Mouse (Mus musculus) granulocyte monocyte progenitor cell, adult 5-6 weeks (primary cell): Measurements from ENCODE around the gene Calhm2. TPM values are rescaled to one million over a fixed set of nuclear protein-coding genes. Genes with fewer than 3 reads are reported as not detected.
"Not testable (repeated sequence)": the region's sequence is repeated elsewhere in the genome, so short reads cannot be mapped to it uniquely, and the experiment has no call there.

Experiments
- ATAC-seq: replicated peaks from 2 replicates; pipeline ENCODE4 v1.8.0; 2016; ENCODE audit warnings: mild to moderate bottlenecking, moderate TSS enrichment, inconsistent platforms; ENCODE audit not compliant: poor library complexity, severe bottlenecking
- total RNA-seq, 2 experiments: library from RNA; stranded (forward) in 1 of 2; stranded (reverse) in 1 of 2; fragments of 200-712, 200-1000 nt in 1 of 2; fragments of >200 nt in 1 of 2; fragmentation: Nextera tagmentation in 1 of 2; gene quantifications; 2 replicates each; pipeline ENCODE4 v1.2.3; 2014 to 2017

Calhm2 gene
- total RNA-seq, 2 experiments from 2014 or later: 6.0 to 6.6 TPM

DNA sequence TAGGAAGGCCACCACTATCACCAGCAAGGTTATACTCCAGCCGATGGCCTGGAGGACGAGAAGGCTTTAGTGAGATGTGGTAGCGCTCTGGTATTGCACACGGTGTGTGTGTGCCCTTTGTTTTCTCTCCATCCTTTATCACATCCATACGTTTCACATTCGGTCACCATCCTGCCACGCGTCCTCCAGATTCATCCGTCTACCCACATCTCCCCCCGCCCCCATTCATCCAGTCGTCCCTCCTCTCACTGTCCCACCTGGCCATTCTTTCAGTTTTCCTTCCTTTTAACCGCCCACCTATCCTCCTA is 13.9 kb upstream of the Calhm2 start:
- no peak for ATAC-seq

DNA sequence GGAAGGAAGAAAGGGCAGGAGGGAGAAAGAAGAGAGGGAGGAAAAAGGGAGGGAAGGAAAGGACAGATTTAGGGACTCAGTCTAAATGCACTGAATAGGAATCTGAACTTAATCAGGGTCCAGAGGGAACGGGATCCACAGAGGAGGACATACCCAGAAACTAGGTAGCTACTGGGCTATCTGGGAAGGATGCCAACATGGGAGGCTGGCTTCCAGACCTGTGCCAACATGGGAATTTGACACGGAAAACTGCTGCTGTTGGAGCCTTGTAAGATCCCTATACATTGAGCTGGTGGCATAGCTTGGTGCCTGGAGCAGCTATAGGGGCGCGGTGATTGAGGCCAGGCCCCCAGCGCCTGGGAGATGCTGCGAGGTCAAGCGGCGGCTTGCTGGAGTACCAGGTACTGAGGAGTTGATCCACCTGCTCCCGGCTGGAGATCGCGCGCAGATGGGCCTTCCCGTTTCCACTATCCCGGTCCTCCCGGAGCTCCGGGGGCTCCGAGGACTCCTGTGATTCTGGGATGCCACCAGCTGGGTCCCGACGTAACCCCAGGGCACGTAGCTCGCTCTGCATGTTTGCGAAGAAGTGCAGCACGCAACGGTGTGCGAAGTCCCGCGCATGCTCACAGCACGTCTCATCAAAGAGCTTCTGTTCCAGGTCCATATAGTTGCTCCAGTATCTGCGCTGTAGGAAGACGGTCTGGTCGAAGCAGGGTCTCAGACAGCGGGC is 13.4 kb upstream of the Calhm2 start:
- ATAC-seq: no peak

DNA sequence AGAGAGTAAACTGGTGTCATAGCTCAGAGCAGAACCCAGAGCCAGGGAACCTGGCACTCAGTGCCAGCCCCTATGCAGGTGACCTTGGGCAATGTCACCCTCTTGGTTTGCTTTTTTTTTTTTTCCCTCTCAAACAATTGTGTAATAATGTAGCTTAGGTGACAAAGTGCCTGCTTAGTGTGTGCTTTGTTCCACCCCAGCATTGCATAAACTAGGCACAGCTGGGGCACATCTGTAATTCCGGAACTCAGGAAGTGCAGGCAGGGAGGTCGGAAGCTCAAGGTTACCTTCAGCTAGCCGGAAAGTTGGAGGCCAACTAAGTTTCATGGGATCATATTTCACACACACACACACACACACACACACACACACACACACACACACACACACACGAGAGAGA is 11.8 kb upstream of the Calhm2 start:
- no peak for ATAC-seq

DNA sequence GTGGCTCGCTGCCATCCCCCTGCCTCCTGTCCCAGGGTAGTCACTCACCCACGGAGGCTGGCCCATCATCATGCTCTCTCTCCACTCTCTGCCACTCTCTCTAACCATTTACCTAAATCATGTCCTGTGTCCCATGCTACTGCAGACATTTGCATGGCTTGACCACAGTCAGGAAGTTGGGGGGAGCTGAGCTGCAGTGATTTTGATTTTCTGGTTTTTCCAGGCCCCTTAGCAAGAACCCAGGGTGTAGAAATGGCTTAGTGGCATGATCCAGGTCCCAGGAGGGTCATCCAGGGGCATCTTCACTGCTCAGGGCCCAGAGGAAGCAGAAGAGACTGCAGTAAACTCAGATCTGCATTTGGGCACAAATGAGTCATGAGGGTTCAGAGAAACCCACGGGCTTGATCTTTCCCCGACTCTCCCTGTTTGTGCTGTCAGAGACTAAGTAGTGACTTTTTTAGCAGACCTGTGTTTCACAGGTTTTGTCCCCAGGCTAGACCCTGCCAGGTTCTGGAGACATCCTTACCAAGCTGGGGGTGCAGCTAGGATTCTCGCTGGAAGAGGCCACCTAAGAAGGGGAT is 10.3 kb upstream of the Calhm2 start:
- no peak for ATAC-seq

DNA sequence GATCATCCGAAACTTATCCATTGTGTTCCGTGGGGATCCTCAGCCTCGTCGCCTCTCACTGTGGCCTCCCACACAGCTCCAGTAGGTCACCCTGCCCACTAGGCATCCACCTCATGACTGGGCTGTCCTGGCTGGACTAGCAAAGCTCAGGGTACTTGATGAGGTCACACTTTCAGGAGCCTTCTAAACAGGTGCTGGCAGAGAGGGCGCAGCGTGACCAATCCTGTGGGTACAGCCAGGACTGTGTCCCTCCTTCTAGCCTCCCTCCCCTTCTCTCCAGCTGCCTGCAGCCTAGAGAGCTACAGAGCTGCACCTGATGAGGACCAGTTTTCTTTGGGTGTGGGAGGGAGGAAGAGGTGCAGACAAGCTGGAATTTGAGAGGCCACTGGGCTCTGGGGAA is 6.1 kb upstream of the Calhm2 start, which contains the start of gene Calhm1:
TSS of gene Calhm1 (minus strand) at position 101 of the 400 bp plus-strand sequence.
- ATAC-seq: no peak

DNA sequence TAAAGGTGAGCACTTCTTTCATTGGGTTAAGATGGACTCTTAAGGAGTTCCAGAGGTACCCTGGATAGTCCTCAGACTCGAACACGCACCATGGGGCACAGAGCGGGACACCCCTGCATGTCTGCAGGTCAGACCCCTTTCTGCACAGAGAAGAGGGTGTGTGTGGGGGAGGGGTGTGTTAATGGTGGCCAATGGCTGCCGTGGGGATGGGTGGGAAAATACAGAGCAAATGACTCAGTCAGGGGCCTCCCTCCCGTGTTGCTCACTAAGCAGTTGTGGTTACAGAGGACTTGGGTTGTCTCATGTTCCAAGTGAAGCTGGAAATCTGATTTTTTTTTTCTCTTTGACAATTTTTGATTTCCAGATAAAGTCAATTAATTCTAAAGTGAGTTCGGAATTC is 4.3 kb upstream of the Calhm2 start:
- no peak for ATAC-seq

DNA sequence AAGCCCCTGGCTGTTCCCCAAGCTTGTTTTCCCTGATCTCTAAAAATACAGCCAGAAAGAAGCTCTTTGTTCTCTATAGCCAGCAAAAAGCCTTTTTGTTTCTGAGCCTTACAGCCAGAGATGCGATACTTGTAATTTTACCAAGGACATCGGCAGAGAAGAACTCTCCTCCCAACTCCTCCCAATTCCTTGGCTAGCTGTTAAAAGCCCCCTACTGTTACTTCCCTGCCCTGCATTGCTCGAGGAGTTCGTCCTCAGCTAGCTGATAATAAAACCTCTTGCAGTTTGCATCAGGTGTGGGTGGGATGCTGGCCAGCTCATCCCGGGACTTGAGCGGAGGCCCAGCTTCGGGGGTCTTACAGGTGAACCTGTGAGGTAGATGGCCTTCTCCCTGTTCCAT is 1.5 kb upstream of the Calhm2 start:
- ATAC-seq: not testable (repeated sequence)

DNA sequence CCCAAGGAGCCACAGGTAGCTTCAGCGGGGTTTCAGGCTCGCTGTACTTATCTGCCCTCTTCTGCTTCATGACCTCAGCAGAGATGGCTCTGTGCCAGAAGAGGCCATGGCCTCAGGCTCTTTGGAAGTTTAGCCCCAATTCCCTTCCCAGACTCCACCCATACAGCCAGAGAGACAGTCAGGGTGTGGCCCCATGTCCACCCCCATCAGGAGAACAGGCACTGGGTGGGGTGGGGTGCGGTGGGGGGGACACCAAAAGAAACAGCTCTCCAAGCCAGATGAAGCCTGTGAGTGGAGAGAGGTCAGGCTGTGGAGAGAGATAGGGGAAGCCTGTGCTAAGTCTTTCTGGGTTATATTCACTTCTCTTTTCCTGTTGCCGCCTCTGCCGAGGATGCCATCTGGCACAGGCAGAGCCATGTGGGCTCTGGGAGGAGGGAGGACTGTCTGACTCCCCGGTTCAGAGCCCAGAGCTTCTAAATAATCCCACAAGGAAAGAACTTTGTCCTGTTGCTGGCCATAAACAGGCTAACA is 978 bp downstream of the Calhm2 start:
- ATAC-seq: peak; percentile 64

DNA sequence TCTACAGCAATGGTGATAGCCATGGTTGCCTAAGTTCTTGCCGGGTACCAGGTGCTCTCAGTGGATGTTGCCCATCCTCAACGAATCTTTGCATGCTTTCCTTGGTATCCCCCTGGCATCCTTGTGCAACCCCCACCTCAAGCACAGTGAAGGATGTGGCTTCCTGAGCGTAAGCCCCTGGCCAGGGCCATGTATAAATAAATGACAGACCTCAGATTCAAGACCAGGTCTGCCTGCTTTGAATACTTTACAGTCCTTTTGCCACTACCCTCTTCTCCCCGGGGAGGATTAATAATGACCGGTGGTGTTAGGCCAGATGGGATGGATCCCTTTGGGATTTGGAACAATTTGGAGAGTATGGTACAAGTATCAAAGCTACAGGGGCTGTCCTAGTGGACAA is 1.9 kb downstream of the Calhm2 start:
- no peak for ATAC-seq

DNA sequence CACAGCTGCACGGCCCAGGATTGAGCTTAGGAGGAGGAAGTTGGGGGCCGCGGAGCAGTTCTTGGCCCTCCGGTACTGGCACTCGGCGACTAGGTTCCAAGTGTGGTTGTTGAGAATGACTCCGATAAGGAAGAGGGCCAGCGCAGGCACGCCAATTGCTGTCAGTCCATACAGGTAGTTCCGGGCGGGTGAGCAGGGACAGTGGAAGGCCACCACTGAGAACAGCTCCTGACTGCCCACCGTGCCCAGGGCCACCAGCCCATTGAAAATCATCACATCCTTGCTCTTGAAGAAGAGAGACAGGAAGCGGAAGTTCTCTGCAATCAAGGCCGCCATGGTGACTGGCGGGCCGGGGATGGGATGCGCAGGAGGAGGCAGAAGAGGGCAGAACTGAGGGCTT is 2.5 kb downstream of the Calhm2 start:
- no peak for ATAC-seq

DNA sequence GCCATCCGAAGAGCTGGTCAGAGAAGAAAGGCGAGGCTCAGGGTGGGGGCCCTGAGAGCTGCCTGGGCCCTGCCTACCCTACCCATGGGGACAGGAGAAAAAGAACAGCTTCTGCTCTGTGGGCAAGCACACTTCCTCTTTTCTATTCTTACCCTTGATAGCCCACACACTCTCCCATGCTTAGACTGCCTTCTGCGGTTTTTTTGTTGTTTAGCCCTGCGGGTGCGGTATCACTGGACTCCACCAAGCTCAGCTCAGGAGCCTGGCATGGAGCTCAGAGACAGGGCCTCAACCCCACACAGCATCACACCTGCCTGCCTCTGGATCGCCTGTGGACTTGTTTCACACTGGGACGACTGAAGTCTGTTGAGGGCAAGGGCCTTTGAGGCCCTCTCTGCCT is 4.9 kb downstream of the Calhm2 start:
- ATAC-seq: peak; percentile 77

DNA sequence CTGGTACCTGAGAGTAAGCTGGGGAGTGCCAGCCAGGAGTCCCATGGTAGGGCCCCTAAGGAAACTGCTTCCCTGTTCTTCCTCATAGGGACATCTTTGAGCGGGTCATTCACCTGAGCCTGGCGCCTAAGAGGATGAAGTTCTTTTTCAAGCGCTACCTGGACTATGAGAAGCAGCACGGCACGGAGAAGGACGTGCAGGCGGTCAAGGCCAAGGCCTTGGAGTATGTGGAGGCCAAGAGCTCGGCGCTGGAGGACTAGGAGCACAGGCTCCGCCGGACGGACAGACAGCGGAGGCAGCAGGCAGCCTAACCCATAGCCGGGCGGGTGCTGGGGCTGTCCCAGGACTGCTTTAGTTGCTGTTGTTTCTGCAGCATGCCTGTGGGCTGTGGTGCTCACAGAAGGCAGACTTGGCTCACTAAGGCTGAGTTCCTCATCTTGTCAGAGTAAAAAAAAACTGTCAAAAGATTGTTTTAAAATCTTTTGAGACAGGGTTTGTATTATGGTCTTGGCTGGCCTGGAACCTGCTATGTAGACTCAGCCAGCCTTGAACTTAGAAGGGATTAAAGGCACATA is 7.5 kb downstream of the Calhm2 start:
- no peak for ATAC-seq

DNA sequence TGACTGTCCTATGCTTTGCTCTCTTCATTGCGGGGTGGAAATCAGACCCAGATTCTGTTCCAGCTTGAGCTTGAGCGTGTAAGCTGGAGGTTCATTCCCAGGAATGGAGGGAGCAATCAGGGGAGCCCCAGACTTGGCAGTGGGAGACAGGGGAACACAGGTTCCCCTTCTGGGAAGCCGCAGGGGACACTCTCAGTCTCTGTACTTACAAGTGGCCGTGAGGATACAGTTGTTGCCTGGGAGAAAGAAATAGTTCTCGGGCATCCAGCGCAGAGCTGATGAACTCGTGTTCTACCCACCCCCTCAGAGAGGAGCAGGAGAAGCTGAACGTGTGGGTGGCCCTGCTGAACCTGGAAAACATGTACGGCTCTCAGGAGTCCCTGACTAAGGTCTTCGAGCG is 9.3 kb downstream of the Calhm2 start:
- no peak for ATAC-seq

DNA sequence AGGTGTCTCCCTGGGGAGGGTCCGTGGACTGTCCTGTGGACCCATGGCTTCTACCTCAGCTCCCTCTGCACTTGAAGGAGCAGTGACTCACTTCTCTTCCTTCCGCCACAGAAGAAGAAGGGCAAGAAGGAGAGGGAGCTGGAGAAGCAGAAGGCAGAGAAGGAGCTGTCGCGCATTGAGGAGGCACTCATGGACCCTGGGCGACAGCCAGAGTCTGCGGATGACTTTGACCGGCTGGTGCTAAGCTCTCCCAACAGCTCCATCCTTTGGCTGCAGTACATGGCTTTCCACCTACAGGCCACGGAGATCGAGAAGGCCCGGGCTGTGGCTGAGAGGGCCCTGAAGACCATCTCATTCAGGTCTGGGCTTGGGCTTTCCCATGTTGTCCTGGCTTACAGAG is 9.9 kb downstream of the Calhm2 start:
- ATAC-seq: no peak

DNA sequence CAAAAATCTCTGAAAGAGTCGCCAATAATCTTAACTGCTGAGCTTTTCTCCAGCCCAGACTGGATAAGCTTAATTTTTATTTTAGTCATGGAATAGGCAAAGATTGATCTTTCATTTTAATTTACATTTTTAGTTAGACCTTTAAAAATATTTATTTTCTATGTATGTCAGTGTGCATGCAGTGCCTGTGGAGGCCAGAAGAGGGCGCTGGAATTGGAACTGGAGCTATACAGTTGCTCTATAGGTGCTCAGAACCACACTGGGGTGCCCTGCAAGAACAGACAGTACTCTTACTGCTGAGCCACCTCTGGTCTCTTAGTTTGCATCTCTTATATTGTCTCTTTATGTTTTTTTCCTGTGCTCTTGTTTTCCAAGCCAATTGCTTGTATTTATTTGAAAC is 15.3 kb downstream of the Calhm2 start:
- ATAC-seq: peak; percentile 61; the same call in 1 of the 2 replicates

DNA sequence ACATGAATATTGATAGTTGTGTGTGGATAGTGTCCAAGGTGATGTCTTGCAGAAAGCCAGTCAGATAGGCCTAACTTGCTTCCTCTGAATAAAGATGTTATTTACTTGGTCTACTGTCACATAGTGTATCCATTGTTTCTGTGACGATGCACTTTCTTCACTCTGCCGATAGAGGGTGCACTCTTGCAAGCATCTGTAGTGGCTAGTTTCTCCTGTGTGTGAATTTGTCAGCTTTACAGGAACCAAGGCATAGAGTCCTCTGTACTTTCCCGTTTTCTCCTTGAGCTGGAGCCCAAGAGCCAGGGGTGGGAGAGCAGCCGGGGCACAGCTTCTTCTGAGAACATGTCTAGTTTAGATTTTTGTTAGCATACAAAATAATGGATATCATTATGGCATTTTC is 17.0 kb downstream of the Calhm2 start:
- peak; percentile 63 for ATAC-seq

DNA sequence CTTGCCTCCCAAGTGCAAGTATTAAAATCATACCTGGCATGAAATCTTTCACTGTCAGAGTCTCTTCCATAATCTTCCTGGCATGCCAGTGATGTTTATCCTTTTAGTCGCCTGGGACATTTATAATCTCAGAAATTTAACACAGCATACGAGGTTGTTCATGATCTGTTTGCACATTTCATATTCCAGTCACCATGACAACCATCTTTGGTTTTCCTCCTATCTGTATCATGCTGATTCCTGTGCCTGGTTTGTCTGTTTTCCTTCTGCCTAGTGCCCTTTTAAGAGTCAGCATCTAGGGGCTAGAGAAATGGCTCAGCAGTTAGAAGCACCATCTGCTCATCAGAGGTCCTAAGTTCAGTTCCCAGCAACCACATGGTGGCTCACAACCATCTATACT is 19.5 kb downstream of the Calhm2 start:
- no peak for ATAC-seq

DNA sequence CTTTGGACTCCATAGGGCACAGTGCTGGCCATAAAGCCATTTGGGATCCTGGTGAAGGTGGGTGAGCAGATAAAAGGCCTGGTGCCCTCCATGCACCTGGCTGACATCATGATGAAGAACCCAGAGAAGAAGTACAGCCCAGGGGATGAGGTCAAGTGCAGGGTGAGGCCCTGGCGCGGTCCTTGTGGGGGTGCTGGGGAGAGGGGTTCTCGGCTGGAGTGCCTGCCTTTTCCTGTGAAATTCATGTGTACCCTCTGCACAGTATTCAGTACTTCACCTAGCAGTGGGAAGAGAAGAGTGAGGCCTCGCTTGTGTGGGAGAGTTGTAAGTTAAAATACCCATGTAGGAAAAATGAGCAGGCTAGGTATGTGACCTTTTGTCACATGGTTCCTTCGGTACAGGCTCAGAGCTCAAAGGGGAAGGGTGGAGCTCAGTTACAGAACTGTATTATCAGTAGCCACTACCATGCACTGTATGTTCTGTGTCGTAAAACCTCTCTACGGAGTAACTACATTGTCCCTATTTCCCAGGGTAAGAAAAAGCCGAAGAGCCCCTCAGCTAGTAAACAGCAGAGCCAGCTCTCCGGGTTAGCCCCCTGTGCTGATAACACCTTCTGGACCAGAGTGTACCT is 33.3 kb downstream of the Calhm2 start:
- no peak for ATAC-seq

DNA sequence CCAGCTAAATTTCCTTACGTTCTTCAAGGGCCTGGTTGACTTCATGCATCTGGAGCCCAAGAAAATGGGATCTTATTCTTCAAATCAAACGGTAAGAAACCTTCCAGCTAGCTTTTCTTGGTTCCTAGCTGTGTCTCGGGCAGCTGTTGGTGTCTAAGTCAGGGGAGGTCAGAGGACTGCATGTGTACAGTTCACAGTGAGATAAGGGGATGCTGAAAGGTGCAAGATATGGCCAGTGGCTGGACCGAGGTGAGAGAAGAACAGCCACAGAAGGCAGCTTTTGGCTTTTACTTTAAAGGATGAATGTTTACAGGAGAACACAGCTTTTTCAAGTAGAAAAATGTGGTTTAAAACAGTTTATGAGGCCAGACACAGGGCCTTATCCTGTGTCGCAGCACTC is 37.0 kb downstream of the Calhm2 start:
- no peak for ATAC-seq

DNA sequence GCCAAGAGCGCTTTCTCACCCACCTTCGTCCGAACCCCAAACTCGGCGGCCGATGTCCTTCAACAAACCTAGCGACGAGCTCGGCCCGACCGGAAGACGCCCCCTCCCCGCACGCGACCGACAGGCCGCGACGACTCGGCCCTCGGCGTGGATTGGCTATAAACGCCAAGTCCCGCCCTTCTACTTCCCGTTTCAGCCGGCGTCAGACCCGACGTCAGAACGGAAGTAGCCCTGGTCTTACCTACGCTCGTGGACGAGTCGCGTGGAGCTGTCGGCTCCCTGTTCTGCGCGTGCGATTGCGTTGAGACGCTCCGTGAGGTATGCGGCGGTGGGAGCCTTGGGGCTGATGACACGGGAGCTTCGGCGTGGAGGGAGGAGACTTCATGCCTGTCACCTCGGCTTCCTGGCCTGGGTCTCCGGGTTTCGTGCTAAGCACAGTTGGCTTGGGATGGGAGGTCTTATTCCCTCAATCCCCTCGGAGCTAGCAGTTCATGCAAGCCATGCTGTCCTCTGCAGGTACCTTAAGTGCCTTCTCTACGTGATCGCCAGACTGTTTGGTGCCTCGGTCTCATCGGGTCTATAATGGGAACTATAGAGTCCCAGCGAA is 47.4 kb downstream of the Calhm2 start, which contains the start of the genes Usmg5 and Pdcd11:
TSS of gene Usmg5 (minus strand) at position 98 of the 607 bp plus-strand sequence.
TSS of gene Pdcd11 (plus strand) at position 219 of the 607 bp plus-strand sequence.
- peak; percentile 98 for ATAC-seq
